ENCODE assay signal across 29 mouse cellular contexts in the genomic region with DNA sequence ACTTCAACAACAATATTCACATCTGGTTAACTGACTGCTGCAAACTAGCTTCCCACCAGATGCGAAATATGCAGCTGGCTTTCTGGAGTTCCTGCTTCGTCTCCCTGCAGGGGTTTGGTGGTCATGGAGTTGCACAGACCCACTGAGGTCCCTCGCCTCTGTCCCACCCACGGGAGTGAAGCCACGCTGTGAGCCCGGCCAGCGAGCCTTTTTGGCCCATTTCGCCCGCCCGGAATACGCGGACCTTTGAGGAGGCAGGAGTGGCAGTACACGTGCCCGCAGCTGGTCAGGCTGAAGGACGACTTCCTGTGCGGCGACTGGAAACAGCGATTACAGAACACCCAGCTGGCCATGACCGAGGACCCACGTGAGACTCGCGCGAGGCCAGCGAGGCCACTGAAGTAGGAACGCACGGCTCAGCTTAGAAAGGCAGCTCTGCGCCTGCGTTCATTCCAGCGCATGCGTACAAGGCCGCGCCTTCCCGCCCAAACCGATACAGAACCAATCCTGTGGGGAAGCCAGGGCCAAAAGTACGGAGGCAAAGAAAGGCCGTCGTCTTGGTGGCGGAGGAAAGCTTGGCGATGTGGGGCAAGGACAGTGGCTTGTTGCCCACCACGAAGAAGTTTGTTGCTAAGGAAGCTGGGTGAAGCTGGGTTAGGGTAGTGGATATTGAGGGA. TPM values are rescaled to one million over a fixed set of nuclear protein-coding genes. Genes with fewer than 3 reads are reported as not detected.
A peak's percentile ranks its signal among the peaks of the same experiment; 100 is the strongest.
DNase-seq lines count a peak whose midpoint lies in the region; ATAC-seq and TF ChIP-seq lines count a peak whose summit lies in the region.
"Had no signal": no experiment of that assay in that cellular context is flagged by ENCODE, and none has a peak within 500 bp of the region (broad histone marks: within the 10 kb centered on the region; RNA-seq: fewer than 3 reads in every experiment).

Rnf212 (minus strand) TSS at position 353 of the 677 bp plus-strand sequence.

- no peak for TF ChIP-seq CTCF in intestine, postnatal 0 days (IDR thresholded peaks at IDR 0.05; ENCODE audit: low read depth)

- DNase-seq in ES-CJ7 (ENCODE audit: low read depth, low spot score) (peak; percentile 71), ZHBTc4 (ENCODE audit: low read depth, low spot score) (peak; percentile 78)
- DNase-seq in spleen, postnatal 4 days (ENCODE audit: low spot score in 2 of 2): no peak
- no peak for DNase-seq in right cerebral cortex, postnatal 25 days
- DNase-seq: adrenal gland, adult 2 months; adrenal gland, postnatal 25 days; B cell, adult 2 months; cerebellum, adult 18-20 months; cerebellum, adult 9-11 months; cerebellum, postnatal 36 days; gastrocnemius, postnatal 36 days; heart, adult 18-20 months; heart, postnatal 10 days; kidney, adult 8-10 months had no signal

- WGBS in intestine, postnatal 0 days: 67% methylated on average over 40 of the region's 40 CpGs
- WGBS in intestine, embryonic 16.5 days: 67% methylated on average over 40 of the region's 40 CpGs

- no peaks in the 10 kb centered on the region for H3K4me1 ChIP-seq in intestine, postnatal 0 days (replicated peaks; ENCODE audit: control insufficient read depth, insufficient read depth, low read length)
- no peaks in the 10 kb centered on the region for H3K4me1 ChIP-seq in intestine, embryonic 16.5 days (ENCODE audit: control insufficient read depth, insufficient read depth, low read length)
- H3K4me1 ChIP-seq: embryonic facial prominence, embryonic 15.5 days; forebrain, embryonic 12.5 days; heart, embryonic 10.5 days; hindbrain, embryonic 13.5 days; intestine, embryonic 15.5 days had no signal

- no peaks in the 10 kb centered on the region for H3K27me3 ChIP-seq in intestine, postnatal 0 days (replicated peaks; ENCODE audit: control insufficient read depth, insufficient read depth, low read length)
- no peaks in the 10 kb centered on the region for H3K27me3 ChIP-seq in intestine, embryonic 16.5 days (replicated peaks; ENCODE audit: control insufficient read depth, insufficient read depth, low read length)
- H3K27me3 ChIP-seq: embryonic facial prominence, embryonic 15.5 days; forebrain, embryonic 12.5 days; hindbrain, embryonic 13.5 days; intestine, embryonic 15.5 days had no signal

- no peak within 1 kb of the TSS for H3K4me3 ChIP-seq in intestine, postnatal 0 days (ENCODE audit: low read depth, low read length)
- H3K4me3 ChIP-seq in intestine, embryonic 16.5 days (ENCODE audit: low read length): no peak within 1 kb of the TSS
- H3K4me3 ChIP-seq: embryonic facial prominence, embryonic 15.5 days; forebrain, embryonic 12.5 days; heart, embryonic 10.5 days; hindbrain, embryonic 13.5 days; intestine, embryonic 15.5 days had no signal

- no peak within 1 kb of the TSS for H3K4me2 ChIP-seq in intestine, postnatal 0 days (replicated peaks; ENCODE audit: low read depth)
- no peak within 1 kb of the TSS for H3K4me2 ChIP-seq in intestine, embryonic 16.5 days (ENCODE audit: low read depth, low read length)
- H3K4me2 ChIP-seq: embryonic facial prominence, embryonic 15.5 days; forebrain, embryonic 12.5 days; hindbrain, embryonic 13.5 days; intestine, embryonic 15.5 days had no signal

- H3K9ac ChIP-seq in intestine, postnatal 0 days (ENCODE audit: low read depth, low read length): no peak within 1 kb of the TSS
- no peak within 1 kb of the TSS for H3K9ac ChIP-seq in intestine, embryonic 16.5 days (ENCODE audit: low read depth, low read length)
- H3K9ac ChIP-seq: embryonic facial prominence, embryonic 15.5 days; forebrain, embryonic 12.5 days; hindbrain, embryonic 13.5 days; intestine, embryonic 15.5 days had no signal

- no peaks in the 10 kb centered on the region for H3K36me3 ChIP-seq in intestine, postnatal 0 days (ENCODE audit: control insufficient read depth, insufficient read depth)
- H3K36me3 ChIP-seq in intestine, embryonic 16.5 days (ENCODE audit: control insufficient read depth, insufficient read depth, low read length): no peaks in the 10 kb centered on the region
- H3K36me3 ChIP-seq: embryonic facial prominence, embryonic 15.5 days; forebrain, embryonic 12.5 days; G1E; heart, embryonic 10.5 days; hindbrain, embryonic 13.5 days; intestine, embryonic 15.5 days had no signal

- ATAC-seq in intestine, postnatal 0 days: peak; percentile 8; the same call in 1 of the 2 replicates
- ATAC-seq in intestine, embryonic 16.5 days: no peak
- no peak for ATAC-seq in erythroblast, adult 5-6 weeks (replicated peaks; ENCODE audit: low FRiP score, poor library complexity, severe bottlenecking)
- ATAC-seq: CD4-positive, CD25-positive, alpha-beta regulatory T cell, adult 4 months; forebrain, embryonic 16.5 days; intestine, embryonic 15.5 days had no signal

- H3K27ac ChIP-seq in intestine, postnatal 0 days (ENCODE audit: low read depth, low read length): no peak within 1 kb of the TSS
- no peak within 1 kb of the TSS for H3K27ac ChIP-seq in intestine, embryonic 16.5 days (ENCODE audit: low read length)
- H3K27ac ChIP-seq: embryonic facial prominence, embryonic 15.5 days; forebrain, embryonic 12.5 days; heart, embryonic 10.5 days; hindbrain, embryonic 13.5 days; intestine, embryonic 15.5 days had no signal

- H3K9me3 ChIP-seq in intestine, postnatal 0 days (ENCODE audit: control insufficient read depth): no peaks in the 10 kb centered on the region
- H3K9me3 ChIP-seq in intestine, embryonic 16.5 days (ENCODE audit: control insufficient read depth, low read length): no peaks in the 10 kb centered on the region
- H3K9me3 ChIP-seq: embryonic facial prominence, embryonic 15.5 days; forebrain, embryonic 12.5 days; G1E; heart, embryonic 10.5 days; hindbrain, embryonic 13.5 days; intestine, embryonic 15.5 days had no signal

RNA-seq across cellular contexts. Expression of gene Rnf212, which starts in this region (rescaled TPM):
- 0.71 and 1.2 TPM in 2 replicates for polyA plus RNA-seq in intestine, postnatal 0 days (2015; fragmentation: Nextera tagmentation; extraction: Ambion mirVana)
- 0.43 and 1.1 TPM in 2 replicates for polyA plus RNA-seq in intestine, embryonic 16.5 days (2015; fragmentation: Nextera tagmentation; extraction: Ambion mirVana)
- 2.5 TPM in 1 of 2 replicates, not detected in the other for total RNA-seq in erythroblast, adult 5-6 weeks (2015; ENCODE audit: low replicate concordance)
- 3.1 and 5.5 TPM in 2 replicates for total RNA-seq in erythroblast, adult 5-6 weeks (2017; ENCODE audit: low replicate concordance)
- total RNA-seq: adrenal gland, adult 2 months; adrenal gland, postnatal 25 days; G1E; gastrocnemius, adult 18-20 months; gastrocnemius, postnatal 36 days; heart, adult 18-20 months; heart, postnatal 10 days; hematopoietic stem cell, adult 5-6 weeks had no signal
- polyA plus RNA-seq: adrenal gland, adult 2 months; CD4-positive, CD25-positive, alpha-beta regulatory T cell, adult 4 months; embryonic facial prominence, embryonic 15.5 days; forebrain, embryonic 16.5 days; frontal cortex, adult 2 months; G1E; heart, embryonic 14.5 days; hindbrain, embryonic 13.5 days had no signal

Comparison
In these comparisons a context has a peak if more than half of its experiments do, and no peak if none do; other contexts are left out.
1. DNase-seq: peak in ES-CJ7 (single experiment) and ZHBTc4 (single experiment); none in spleen, postnatal 4 days (0 of 2) and right cerebral cortex, postnatal 25 days (single experiment).